In the genomic region with DNA sequence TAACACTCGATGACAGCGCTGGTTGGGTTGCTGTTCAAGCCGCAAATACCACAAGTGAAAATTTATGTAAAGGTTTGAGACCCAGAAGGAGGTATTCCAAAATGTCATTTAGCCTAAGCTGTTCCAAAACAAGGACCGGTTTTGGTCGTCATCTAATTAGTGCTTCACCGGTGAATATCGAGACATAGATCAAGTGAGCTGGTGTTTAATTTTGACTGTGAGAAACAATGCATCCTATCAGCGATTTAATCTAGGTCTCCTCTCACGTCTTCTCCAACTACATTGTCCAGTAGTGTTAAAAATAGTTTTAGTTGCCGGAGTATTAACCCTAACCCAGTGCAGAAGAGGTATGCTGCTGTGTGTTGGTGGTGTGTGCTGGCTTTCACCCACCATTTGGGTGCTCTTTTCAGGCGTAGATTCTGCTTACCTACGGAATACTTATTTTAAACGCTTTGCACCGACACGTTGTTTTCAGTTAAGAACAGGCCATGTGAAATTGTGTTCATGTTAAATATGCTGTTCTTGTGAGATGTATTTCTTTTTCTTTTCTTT, we compare ENCODE assay signal across 8 mouse cellular contexts. TPM values are rescaled to one million over a fixed set of nuclear protein-coding genes. Genes with fewer than 3 reads are reported as not detected.
DNase-seq lines count a peak whose midpoint lies in the region; ATAC-seq and TF ChIP-seq lines count a peak whose summit lies in the region.

No protein-coding gene starts in this region.

- peak; percentile 34 for DNase-seq in embryo, embryonic 10.5 days (ENCODE audit: low spot score)
- DNase-seq in embryo, embryonic 9.5 days (ENCODE audit: extremely low spot score) = no peak
- DNase-seq in spleen, adult 2 months (ENCODE audit: low read depth in 1 of 2, low spot score in 2 of 2) = no peak
- DNase-seq in spleen, postnatal 14 days (ENCODE audit: low spot score in 2 of 2) = no peak
- DNase-seq in limb, embryonic 14.5 days (ENCODE audit: low spot score) = no peak
- no peak for DNase-seq in right cerebral cortex, postnatal 25 days
- no peak for DNase-seq in adrenal gland, adult 18-20 months (ENCODE audit: low spot score in 2 of 2)

- H3K27ac ChIP-seq in spleen, adult 2 months (ENCODE audit: insufficient read depth, low read length) = no peak overlapping the region
- H3K27ac ChIP-seq in limb, embryonic 14.5 days (replicated peaks; ENCODE audit: low read depth, low read length) = peak overlapping the region; percentile 96
- H3K27ac ChIP-seq in stomach, embryonic 16.5 days (ENCODE audit: low read length) = peak overlapping the region; percentile 96

- 6% methylated on average over 15 of the region's 15 CpGs for WGBS in spleen, adult 2 months
- WGBS in limb, embryonic 14.5 days = 2% methylated on average over 15 of the region's 15 CpGs
- 1% methylated on average over 15 of the region's 15 CpGs for WGBS in stomach, embryonic 16.5 days

- peaks cover 10% of the 10 kb centered on the region for H3K27me3 ChIP-seq in spleen, adult 2 months (ENCODE audit: control insufficient read depth, insufficient read depth, low read length)
- H3K27me3 ChIP-seq in limb, embryonic 14.5 days (ENCODE audit: control insufficient read depth, insufficient read depth, low read length) = no peaks in the 10 kb centered on the region
- no peaks in the 10 kb centered on the region for H3K27me3 ChIP-seq in stomach, embryonic 16.5 days (ENCODE audit: control insufficient read depth, insufficient read depth, low read length)

- peak overlapping the region; percentile 99 for H3K4me3 ChIP-seq in spleen, adult 2 months (ENCODE audit: extremely low read depth, insufficient read depth, insufficient read length)
- peak overlapping the region; percentile 86 for H3K4me3 ChIP-seq in limb, embryonic 14.5 days (replicated peaks; ENCODE audit: low read length)
- peak overlapping the region; percentile 79 for H3K4me3 ChIP-seq in stomach, embryonic 16.5 days (replicated peaks; ENCODE audit: low read length)

- H3K9me3 ChIP-seq in limb, embryonic 14.5 days (ENCODE audit: control insufficient read depth, low read length) = no peaks in the 10 kb centered on the region
- H3K9me3 ChIP-seq in stomach, embryonic 16.5 days (replicated peaks; ENCODE audit: control insufficient read depth, low read length) = no peaks in the 10 kb centered on the region

- no peak for TF ChIP-seq POLR2A in spleen, adult 2 months (IDR thresholded peaks at IDR 0.05; ENCODE audit: low read depth, low read length)
- no peak for TF ChIP-seq POLR2A in limb, embryonic 14.5 days (IDR thresholded peaks at IDR 0.05; ENCODE audit: borderline replicate concordance, extremely low read depth, insufficient read depth, insufficient read length)

- ATAC-seq in limb, embryonic 14.5 days (ENCODE audit: low FRiP score, low read depth) = no peak
- ATAC-seq in stomach, embryonic 16.5 days (ENCODE audit: insufficient read depth, low FRiP score) = no peak

- H3K9ac ChIP-seq in limb, embryonic 14.5 days (ENCODE audit: low read depth, low read length, severe bottlenecking) = peak overlapping the region; percentile 92
- H3K9ac ChIP-seq in stomach, embryonic 16.5 days (ENCODE audit: low read length) = peak overlapping the region; percentile 90

- H3K4me1 ChIP-seq in spleen, adult 2 months (ENCODE audit: control insufficient read depth, insufficient read depth, insufficient read length) = no peaks in the 10 kb centered on the region; the same call in 1 of the 2 replicates
- H3K4me1 ChIP-seq in limb, embryonic 14.5 days (ENCODE audit: control insufficient read depth, insufficient read depth, low read length) = peaks cover 13% of the 10 kb centered on the region
- H3K4me1 ChIP-seq in stomach, embryonic 16.5 days (ENCODE audit: control insufficient read depth, insufficient read depth, low read length) = peaks cover 7% of the 10 kb centered on the region

- TF ChIP-seq CTCF in spleen, adult 2 months (IDR thresholded peaks at IDR 0.05; ENCODE audit: extremely low read depth, insufficient read depth, insufficient read length, insufficient replicate concordance) = no peak

- H3K36me3 ChIP-seq in spleen, adult 2 months (ENCODE audit: control insufficient read depth, insufficient read depth, low read length) = no peaks in the 10 kb centered on the region
- no peaks in the 10 kb centered on the region for H3K36me3 ChIP-seq in limb, embryonic 14.5 days (ENCODE audit: control insufficient read depth, insufficient read depth, low read length)
- no peaks in the 10 kb centered on the region for H3K36me3 ChIP-seq in stomach, embryonic 16.5 days (ENCODE audit: control insufficient read depth, insufficient read depth, low read length)

- peak overlapping the region; percentile 69 for H3K4me2 ChIP-seq in limb, embryonic 14.5 days (replicated peaks; ENCODE audit: low read depth, low read length, severe bottlenecking)
- peak overlapping the region; percentile 71 for H3K4me2 ChIP-seq in stomach, embryonic 16.5 days (ENCODE audit: low read depth, low read length)

RNA-seq across cellular contexts. Expression of gene Acvr2a, which starts 1.2 kb away (rescaled TPM):
- 0.62 and 0.75 TPM in 2 replicates for polyA plus RNA-seq in spleen, adult 2 months (2012; rRNA removed)
- polyA plus RNA-seq in limb, embryonic 14.5 days (2012; rRNA removed) = 14.2 and 14.9 TPM in 2 replicates
- 24.4 and 32.7 TPM in 2 replicates for polyA plus RNA-seq in limb, embryonic 14.5 days (2014; fragmentation: Nextera tagmentation; extraction: Ambion mirVana)
- polyA plus RNA-seq in stomach, embryonic 16.5 days (2015; fragmentation: Nextera tagmentation; extraction: Ambion mirVana) = 13.1 TPM in 2 replicates
- total RNA-seq in adrenal gland, adult 18-20 months (2021) = 10 to 100 TPM; 13.5 to 18.6 TPM
